Mouse (Mus musculus) liver, embryonic 11.5 days (tissue): ENCODE measurements around the gene Runx1. TPM values are rescaled to one million over a fixed set of nuclear protein-coding genes. Genes with fewer than 3 reads are reported as not detected.

ENCODE experiments used
- ATAC-seq: fragments of 200-750 bp; cut with Nextera tagmentation; replicated peaks from 2 replicates; pipeline ENCODE4 v1.8.0; 2017; ENCODE audit warnings: moderate number of reproducible peaks, mild to moderate bottlenecking, moderate TSS enrichment, moderate library complexity; ENCODE audit not compliant: low FRiP score
- DNase-seq: peaks from one replicate; pipeline ENCODE4 v3.0.0-alpha.2; 2017; ENCODE audit warnings: low spot score
- H3K27ac ChIP-seq: fragments of 300-500 bp; sonication (generic); 2 replicates; pipeline ENCODE4 v1.5.1; 2014; ENCODE audit warnings: mild to moderate bottlenecking, low read depth, low read length, control low read depth
- H3K27me3 ChIP-seq: fragments of 300-500 bp; sonication (generic); replicated peaks from 2 replicates; pipeline ENCODE4 v1.6.1; 2014; ENCODE audit warnings: low read length, mixed read lengths; ENCODE audit not compliant: control insufficient read depth, insufficient read depth
- H3K36me3 ChIP-seq: fragments of 300-500 bp; sonication (generic); 2 replicates; pipeline ENCODE4 v1.6.1; 2014; ENCODE audit warnings: mild to moderate bottlenecking, low read length, moderate library complexity, mixed read lengths; ENCODE audit not compliant: control insufficient read depth, insufficient read depth
- H3K4me1 ChIP-seq: fragments of 300-500 bp; sonication (generic); replicated peaks from 2 replicates; pipeline ENCODE4 v1.6.1; 2014; ENCODE audit warnings: low read length, mixed read lengths; ENCODE audit not compliant: control insufficient read depth, insufficient read depth
- H3K4me2 ChIP-seq: fragments of 300-500 bp; sonication (generic); 2 replicates; pipeline ENCODE4 v1.6.1; 2014; ENCODE audit warnings: mild to moderate bottlenecking, control low read depth, moderate library complexity
- H3K4me3 ChIP-seq: fragments of 300-500 bp; sonication (generic); 2 replicates; pipeline ENCODE4 v1.5.1; 2014; ENCODE audit warnings: low read depth, low read length, control low read depth
- H3K9ac ChIP-seq: fragments of 300-500 bp; sonication (generic); 2 replicates; pipeline ENCODE4 v1.6.1; 2014; ENCODE audit warnings: low read depth, low read length, control low read depth
- H3K9me3 ChIP-seq: fragments of 300-500 bp; sonication (generic); 2 replicates; pipeline ENCODE4 v1.6.1; 2016; ENCODE audit warnings: low read length, inconsistent platforms, mixed read lengths; ENCODE audit not compliant: control insufficient read depth
- WGBS: fragments of 180-500 bp; shearing (Covaris S2); extraction: QIAGEN DNeasy Blood & Tissue Kit; methylation state at CpG from one replicate; pipeline ENCODE4 v1.1.7; 2014; 5-methylcytosine and 5-hydroxymethylcytosine counted together
- polyA plus RNA-seq: library from polyadenylated mRNA; unstranded; fragments of >200 nt; fragmentation: Nextera tagmentation; extraction: Ambion mirVana; gene quantifications from 2 replicates; pipeline ENCODE4 v1.2.1, GENCODE M21; 2014

Runx1 gene
- polyA plus RNA-seq, 1 experiment from 2014 or later = 23.4 TPM

DNA sequence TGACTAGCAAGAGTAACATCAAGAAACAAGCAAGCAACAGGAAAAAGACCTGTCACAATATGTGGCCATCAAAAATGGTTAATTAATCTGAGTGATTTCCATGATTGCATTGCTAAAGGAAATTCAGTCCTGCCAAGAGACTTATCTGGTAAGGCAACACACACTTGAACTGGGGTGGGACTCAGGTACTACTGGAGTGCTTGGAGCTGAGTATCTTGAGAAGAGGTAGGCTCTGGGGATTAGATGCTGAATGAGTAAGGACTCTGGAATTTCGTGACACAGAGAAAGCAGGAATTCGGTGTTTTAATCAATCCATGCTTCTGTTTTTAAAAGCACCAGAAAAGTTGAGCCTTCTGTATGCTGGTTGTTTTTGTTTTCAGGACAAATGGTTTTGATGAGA, 209.1 kb downstream of the Runx1 start:
- DNase-seq (no peak), ATAC-seq (no peak)
- H3K4me3 ChIP-seq = no peak overlapping the region
- H3K27ac ChIP-seq = no peak overlapping the region
- 81% methylated on average over 2 of the region's 2 CpGs for WGBS
- no peaks in the 10 kb centered on the region for H3K9me3 ChIP-seq
- no peak overlapping the region for H3K4me2 ChIP-seq
- H3K4me1 ChIP-seq = no peaks in the 10 kb centered on the region
- H3K36me3 ChIP-seq = 0 out of 2 replicates have a peak, but pooled peaks cover 4% of the 10 kb centered on the region
- no peaks in the 10 kb centered on the region for H3K27me3 ChIP-seq
- no peak overlapping the region for H3K9ac ChIP-seq

DNA sequence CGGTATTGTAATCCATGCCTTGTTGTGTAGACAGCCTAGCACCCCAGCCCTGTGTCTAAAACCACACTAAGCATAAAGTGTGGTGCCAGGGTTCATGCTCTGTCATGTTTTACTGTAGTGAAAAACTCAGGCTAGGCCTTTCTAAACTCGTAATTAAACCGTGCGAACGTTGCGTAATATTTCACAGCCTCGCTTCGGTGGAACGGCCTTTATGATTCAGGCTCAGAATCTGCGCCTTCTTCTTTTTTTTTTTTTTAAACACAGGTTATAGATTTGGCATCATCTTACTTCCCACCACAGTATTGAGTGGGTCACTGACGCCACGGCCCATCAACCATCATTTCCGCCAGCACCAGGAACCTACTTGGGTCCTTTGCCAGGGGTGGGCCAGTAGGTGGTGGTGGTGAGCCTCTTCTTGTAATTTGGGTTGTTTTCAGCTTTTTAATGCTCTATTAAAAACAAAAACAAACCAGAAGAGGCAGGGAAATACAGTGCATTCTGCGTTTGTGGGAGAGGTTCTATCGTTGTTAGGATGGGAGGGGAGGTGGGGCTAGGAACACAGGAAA, 210.6 kb downstream of the Runx1 start:
- Histone ChIP-seq H3K36me3 (0 out of 2 replicates have a peak, but pooled peaks cover 4% of the 10 kb centered on the region), H3K4me2 (no peak overlapping the region), H3K9me3 (no peaks in the 10 kb centered on the region), H3K27ac (no peak overlapping the region), H3K27me3 (no peaks in the 10 kb centered on the region), H3K4me1 (peaks cover 2% of the 10 kb centered on the region; the same call in 1 of the 2 replicates), H3K4me3 (no peak overlapping the region), H3K9ac (no peak overlapping the region)
- no peak for ATAC-seq
- 91% methylated on average over 15 of the region's 15 CpGs for WGBS
- no peak for DNase-seq

DNA sequence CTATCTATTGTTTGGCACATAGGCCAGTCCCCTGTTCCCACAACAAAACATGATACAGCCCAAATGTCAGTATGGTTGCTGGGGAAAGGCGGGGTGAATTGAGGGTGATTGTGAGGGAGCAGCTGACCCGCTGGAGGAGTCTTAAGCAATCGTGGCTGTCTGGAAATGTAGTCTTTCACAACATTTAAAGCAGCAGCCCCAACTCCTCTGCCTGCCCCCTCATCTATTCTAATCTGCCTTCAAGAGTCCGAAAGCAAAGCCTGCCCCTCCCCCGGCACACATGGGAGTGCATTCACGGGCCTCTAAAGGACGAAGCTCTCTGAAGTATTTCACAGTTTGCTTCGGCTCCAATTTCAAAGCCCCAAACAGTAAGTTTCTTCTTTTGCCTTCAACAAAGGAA, 213.4 kb downstream of the Runx1 start:
- 61% methylated on average over 8 of the region's 8 CpGs for WGBS
- DNase-seq = no peak
- Histone ChIP-seq H3K4me3 (no peak overlapping the region), H3K27me3 (0 out of 2 replicates have a peak, but pooled peaks cover 2% of the 10 kb centered on the region), H3K36me3 (0 out of 2 replicates have a peak, but pooled peaks cover 4% of the 10 kb centered on the region), H3K9me3 (no peaks in the 10 kb centered on the region), H3K27ac (no peak overlapping the region), H3K4me1 (peaks cover 2% of the 10 kb centered on the region; the same call in 1 of the 2 replicates), H3K4me2 (no peak overlapping the region), H3K9ac (no peak overlapping the region)
- no peak for ATAC-seq

DNA sequence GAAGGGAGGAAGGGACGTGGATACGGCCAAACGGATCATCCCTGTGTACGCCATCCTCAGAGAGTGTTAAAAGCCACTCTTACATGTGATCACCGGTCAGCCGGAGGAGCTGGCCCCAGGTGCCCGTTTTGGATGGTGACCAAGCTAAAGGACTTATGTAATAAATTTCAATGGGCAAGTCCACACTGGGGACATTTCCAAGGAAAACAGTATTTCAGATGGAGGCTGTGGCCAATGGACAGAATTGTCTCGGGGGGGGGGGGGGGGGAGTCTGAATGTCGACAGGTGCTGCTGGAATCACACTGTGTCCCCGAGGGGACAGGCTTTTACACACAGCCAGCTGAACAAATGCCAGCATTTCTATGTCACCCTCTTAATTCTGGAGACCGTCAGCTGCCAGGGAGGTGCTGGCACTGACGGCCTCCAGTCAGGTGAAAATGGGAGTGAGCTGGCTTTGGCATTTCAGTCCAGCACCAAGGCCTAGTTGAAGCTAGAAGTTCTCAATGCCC, 214.3 kb downstream of the Runx1 start:
- Histone ChIP-seq H3K4me2 (no peak overlapping the region), H3K36me3 (0 out of 2 replicates have a peak, but pooled peaks cover 4% of the 10 kb centered on the region), H3K27me3 (0 out of 2 replicates have a peak, but pooled peaks cover 2% of the 10 kb centered on the region), H3K9ac (no peak overlapping the region), H3K9me3 (no peaks in the 10 kb centered on the region), H3K27ac (no peak overlapping the region), H3K4me1 (peaks cover 2% of the 10 kb centered on the region; the same call in 1 of the 2 replicates), H3K4me3 (no peak overlapping the region)
- WGBS = 88% methylated on average over 12 of the region's 12 CpGs
- ATAC-seq (no peak), DNase-seq (no peak)

DNA sequence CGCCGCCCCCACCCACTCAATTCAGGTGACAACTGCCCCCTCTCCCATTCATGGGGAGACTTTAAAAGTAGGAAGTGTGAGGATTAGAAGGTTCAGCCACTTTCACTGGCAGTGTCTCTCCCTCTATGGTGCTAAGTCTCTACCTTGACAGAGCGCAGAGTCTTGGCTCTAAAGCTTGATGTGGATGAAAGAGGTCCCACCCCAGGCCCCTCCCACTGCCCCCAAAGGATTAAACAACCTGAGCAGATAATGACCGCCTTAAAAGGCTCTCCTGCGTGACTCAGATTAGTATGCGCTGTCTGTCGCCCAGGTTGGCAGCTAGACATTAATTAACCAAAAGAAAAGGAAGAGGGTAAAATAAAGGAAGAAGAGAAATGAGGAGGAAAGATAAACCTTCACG, 215.5 kb downstream of the Runx1 start:
- peaks cover 2% of the 10 kb centered on the region; the same call in 1 of the 2 replicates for H3K27me3 ChIP-seq
- H3K4me1 ChIP-seq = peaks cover 2% of the 10 kb centered on the region; the same call in 1 of the 2 replicates
- H3K9ac ChIP-seq = no peak overlapping the region
- peaks cover 10% of the 10 kb centered on the region; the same call in 1 of the 2 replicates for H3K36me3 ChIP-seq
- WGBS = 49% methylated on average over 8 of the region's 8 CpGs
- no peak overlapping the region; the same call in 1 of the 2 replicates for H3K27ac ChIP-seq
- no peak overlapping the region for H3K4me2 ChIP-seq
- no peak for DNase-seq
- no peak for ATAC-seq
- H3K9me3 ChIP-seq = no peaks in the 10 kb centered on the region
- no peak overlapping the region for H3K4me3 ChIP-seq

DNA sequence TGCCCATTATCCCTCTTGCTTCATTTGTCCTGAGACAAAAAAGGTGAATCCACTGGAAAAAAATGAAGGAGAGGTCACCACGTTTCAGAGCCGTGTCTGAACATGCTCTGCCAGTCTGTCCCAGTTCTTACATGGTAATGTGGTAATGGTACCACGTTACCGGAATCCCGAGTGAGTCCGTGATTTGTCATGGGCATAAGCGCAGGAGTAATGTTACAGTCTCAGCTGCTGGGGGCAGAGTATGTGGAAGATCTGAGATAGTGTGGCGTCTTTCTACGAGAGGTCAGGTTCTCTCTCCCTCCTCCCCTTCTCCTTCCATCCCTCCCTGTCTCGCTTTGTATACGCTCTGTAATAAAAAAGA, 216.3 kb downstream of the Runx1 start:
- no peak overlapping the region for H3K9ac ChIP-seq
- no peak overlapping the region for H3K27ac ChIP-seq
- peaks cover 2% of the 10 kb centered on the region; the same call in 1 of the 2 replicates for H3K4me1 ChIP-seq
- peaks cover 11% of the 10 kb centered on the region; the same call in 1 of the 2 replicates for H3K36me3 ChIP-seq
- ATAC-seq (no peak), DNase-seq (no peak)
- no peak overlapping the region for H3K4me3 ChIP-seq
- no peaks in the 10 kb centered on the region for H3K9me3 ChIP-seq
- no peak overlapping the region for H3K4me2 ChIP-seq
- H3K27me3 ChIP-seq = peaks cover 2% of the 10 kb centered on the region; the same call in 1 of the 2 replicates
- WGBS = 75% methylated on average over 11 of the region's 11 CpGs

DNA sequence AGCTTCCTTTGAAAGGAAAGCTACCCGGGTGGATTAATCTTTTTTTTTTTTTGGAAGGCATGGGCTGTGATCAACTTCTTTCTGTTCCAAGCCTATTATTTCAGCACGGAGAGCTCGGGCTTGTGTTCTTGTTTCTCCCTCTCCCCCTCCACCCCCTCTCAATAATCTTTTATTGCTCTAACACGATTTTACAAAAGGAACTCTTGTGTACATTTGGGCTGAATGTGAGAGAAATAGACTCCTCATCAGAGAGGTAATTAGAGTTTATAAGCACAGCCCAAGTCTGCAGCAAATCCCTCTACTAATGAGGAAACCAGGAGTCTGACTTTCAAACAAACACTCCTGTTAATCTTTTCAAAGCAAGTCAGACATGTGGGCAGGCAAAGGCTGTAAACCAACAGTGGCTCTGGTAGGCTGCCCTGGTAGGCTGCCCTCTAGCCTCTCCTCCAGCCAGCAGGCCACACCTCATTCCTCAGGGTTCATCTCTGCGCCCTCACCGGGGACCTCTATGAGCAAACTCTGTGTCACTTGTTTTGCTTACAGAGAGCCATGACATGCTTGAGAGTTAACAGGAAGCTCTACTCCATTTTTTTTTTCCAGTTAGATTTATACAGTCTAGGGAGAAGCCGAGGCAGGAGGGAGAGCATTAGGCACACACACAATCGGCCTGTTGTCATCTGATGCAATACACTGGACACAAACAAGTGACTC, 216.8 kb downstream of the Runx1 start:
- peaks cover 2% of the 10 kb centered on the region; the same call in 1 of the 2 replicates for H3K4me1 ChIP-seq
- H3K9ac ChIP-seq = no peak overlapping the region
- 58% methylated on average over 8 of the region's 8 CpGs for WGBS
- no peak for ATAC-seq
- H3K9me3 ChIP-seq = no peaks in the 10 kb centered on the region
- H3K4me2 ChIP-seq = no peak overlapping the region
- no peak for DNase-seq
- no peak overlapping the region for H3K4me3 ChIP-seq
- peaks cover 2% of the 10 kb centered on the region; the same call in 1 of the 2 replicates for H3K27me3 ChIP-seq
- no peak overlapping the region for H3K27ac ChIP-seq
- H3K36me3 ChIP-seq = peaks cover 11% of the 10 kb centered on the region; the same call in 1 of the 2 replicates

DNA sequence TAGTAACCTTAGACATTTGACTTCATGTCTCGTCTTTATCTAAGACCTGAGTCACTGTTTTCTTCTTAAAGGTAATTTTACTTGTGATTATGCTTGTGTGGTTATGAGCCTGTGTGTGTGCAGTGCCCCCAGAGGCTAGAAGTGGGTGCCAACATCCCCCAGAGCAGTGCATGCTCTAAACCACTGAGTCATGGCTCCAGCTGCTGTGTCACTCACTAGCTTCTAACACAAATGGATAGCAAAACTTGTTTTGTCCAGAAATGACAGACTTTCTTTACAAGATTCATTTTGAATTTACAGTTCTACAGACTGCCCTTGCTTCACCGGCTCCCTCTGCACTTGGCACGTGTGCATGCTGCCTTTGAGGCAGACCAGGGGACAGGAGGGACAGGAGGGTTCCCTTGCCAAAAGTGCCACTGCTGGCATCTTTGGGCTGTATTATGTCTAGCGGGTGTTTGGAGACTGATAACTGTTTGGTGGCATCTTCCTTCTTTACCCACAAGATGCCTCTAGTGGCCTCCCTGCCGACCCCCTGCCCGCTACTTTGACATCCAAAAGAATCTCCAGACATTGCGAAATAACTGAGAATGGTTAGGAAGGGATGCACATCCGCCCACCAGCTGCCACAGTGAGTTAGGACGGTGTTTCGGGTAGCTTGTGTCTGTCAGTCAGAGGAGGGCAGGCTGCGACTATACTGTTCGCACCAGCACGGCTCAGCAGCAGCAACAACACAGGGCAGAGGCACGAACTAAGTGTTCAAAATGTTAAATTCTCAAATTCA, 217.6 kb downstream of the Runx1 start:
- no peak overlapping the region for H3K9ac ChIP-seq
- H3K4me1 ChIP-seq = peaks cover 2% of the 10 kb centered on the region; the same call in 1 of the 2 replicates
- H3K27me3 ChIP-seq = peaks cover 2% of the 10 kb centered on the region; the same call in 1 of the 2 replicates
- no peaks in the 10 kb centered on the region for H3K9me3 ChIP-seq
- no peak for DNase-seq
- H3K27ac ChIP-seq = no peak overlapping the region
- H3K4me3 ChIP-seq = no peak overlapping the region
- H3K4me2 ChIP-seq = no peak overlapping the region
- no peak for ATAC-seq
- peaks cover 11% of the 10 kb centered on the region; the same call in 1 of the 2 replicates for H3K36me3 ChIP-seq
- 70% methylated on average over 14 of the region's 14 CpGs for WGBS
